Mouse (Mus musculus) cerebellum, adult 8-10 months (tissue): ENCODE results near the gene Cd63.

ENCODE experiments used
- DNase-seq: peaks from one replicate; pipeline ENCODE4 v3.0.0; 2022

Cd63 gene

GRCm38 (mm10) chr10:128931441-128931840 is 30.7 kb downstream of the Cd63 start:
- DNase-seq = no peak

GRCm38 (mm10) chr10:128933574-128933973 is 32.8 kb downstream of the Cd63 start, which contains the start of gene Itga7:
TSS of gene Itga7 (plus strand) at chr10:128933818.
- no peak for DNase-seq

GRCm38 (mm10) chr10:128933976-128934721 is 33.4 kb downstream of the Cd63 start:
- no peak for DNase-seq

- DNase-seq = no peak
These were observed 34.4 kb downstream of the Cd63 start for GRCm38 (mm10) chr10:128934997-128935787.

GRCm38 (mm10) chr10:128935826-128936440 is 35.1 kb downstream of the Cd63 start:
- no peak for DNase-seq

- no peak for DNase-seq
These were observed 37.1 kb downstream of the Cd63 start for GRCm38 (mm10) chr10:128937756-128938390.

GRCm38 (mm10) chr10:128938457-128938856 is 37.7 kb downstream of the Cd63 start:
- peak; percentile 91 for DNase-seq

GRCm38 (mm10) chr10:128938974-128939373 is 38.2 kb downstream of the Cd63 start:
- no peak for DNase-seq

- no peak for DNase-seq
These were observed 39.8 kb downstream of the Cd63 start for GRCm38 (mm10) chr10:128940475-128941061.

GRCm38 (mm10) chr10:128945675-128946074 is 44.9 kb downstream of the Cd63 start:
- DNase-seq = peak; percentile 43

- no peak for DNase-seq
These were observed 46.7 kb downstream of the Cd63 start for GRCm38 (mm10) chr10:128947496-128947895.

GRCm38 (mm10) chr10:128950208-128950887 is 49.6 kb downstream of the Cd63 start:
- no peak for DNase-seq

GRCm38 (mm10) chr10:128958340-128958739 is 57.6 kb downstream of the Cd63 start:
- no peak for DNase-seq

- no peak for DNase-seq
These were observed 59.4 kb downstream of the Cd63 start for GRCm38 (mm10) chr10:128960142-128960541.

- DNase-seq = no peak
These were observed 60.1 kb downstream of the Cd63 start, which contains the start of gene Mettl7b for GRCm38 (mm10) chr10:128960590-128961584. TSS of gene Mettl7b (minus strand) at chr10:128960988.
